Mouse (Mus musculus): ENCODE measurements around the gene Plch1. TPM values are rescaled to one million over a fixed set of nuclear protein-coding genes. Genes with fewer than 3 reads are reported as not detected.

The Plch1 gene
- polyA plus RNA-seq, 1 experiment from 2014 or later = 2.8 TPM

- H3K9ac ChIP-seq (ENCODE audit: low read length) = no peak overlapping the region
- H3K4me2 ChIP-seq (ENCODE audit: low read depth, severe bottlenecking) = no peak overlapping the region
- DNase-seq (ENCODE audit: low spot score) (no peak), ATAC-seq (ENCODE audit: insufficient number of reproducible peaks, low FRiP score, low TSS enrichment, low read depth) (no peak)
- 73% methylated on average over 10 of the region's 10 CpGs for WGBS
- no peak overlapping the region for H3K4me3 ChIP-seq (ENCODE audit: low read depth, low read length)
- no peaks in the 10 kb centered on the region for H3K27me3 ChIP-seq (ENCODE audit: control insufficient read depth, insufficient read depth, low read length)
- no peaks in the 10 kb centered on the region for H3K36me3 ChIP-seq (ENCODE audit: control insufficient read depth, insufficient read depth, low read length)
- H3K27ac ChIP-seq (replicated peaks; ENCODE audit: low read depth, low read length) = no peak overlapping the region
- H3K4me1 ChIP-seq (ENCODE audit: control insufficient read depth, insufficient read depth, low read length) = no peaks in the 10 kb centered on the region
- no peaks in the 10 kb centered on the region for H3K9me3 ChIP-seq (ENCODE audit: control insufficient read depth, low read length)
Measured at GRCm38 (mm10) chr3:63849765-63850346, 49.4 kb downstream of the Plch1 start.

DNA sequence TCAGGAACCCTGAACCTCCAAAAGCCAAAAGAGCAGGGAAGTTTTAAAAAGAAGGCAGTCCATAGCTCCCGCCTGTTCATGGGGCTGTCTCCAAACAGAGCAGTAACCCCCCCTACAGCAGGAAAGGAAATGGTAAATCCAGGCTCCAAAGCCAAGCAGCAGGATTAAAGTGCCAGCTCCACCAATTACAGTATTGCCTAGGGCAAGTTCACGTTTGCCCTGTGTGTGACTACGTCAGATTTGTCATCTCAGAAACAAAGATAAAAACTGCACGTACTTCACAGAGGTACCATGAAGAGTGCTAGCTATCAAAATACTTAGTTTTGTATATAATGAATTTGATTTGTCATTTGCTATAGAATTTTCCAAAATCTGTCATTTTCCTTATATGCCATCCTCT is 55.1 kb downstream of the Plch1 start:
- 29% methylated on average over 4 of the region's 4 CpGs for WGBS
- no peaks in the 10 kb centered on the region for H3K27me3 ChIP-seq (ENCODE audit: control insufficient read depth, insufficient read depth, low read length)
- no peaks in the 10 kb centered on the region for H3K9me3 ChIP-seq (ENCODE audit: control insufficient read depth, low read length)
- no peaks in the 10 kb centered on the region for H3K4me1 ChIP-seq (ENCODE audit: control insufficient read depth, insufficient read depth, low read length)
- ATAC-seq (ENCODE audit: insufficient number of reproducible peaks, low FRiP score, low TSS enrichment, low read depth) (no peak), DNase-seq (ENCODE audit: low spot score) (peak; percentile 41)
- no peak overlapping the region for H3K4me2 ChIP-seq (ENCODE audit: low read depth, severe bottlenecking)
- no peak overlapping the region for H3K9ac ChIP-seq (ENCODE audit: low read length)
- no peak overlapping the region for H3K27ac ChIP-seq (replicated peaks; ENCODE audit: low read depth, low read length)
- no peaks in the 10 kb centered on the region for H3K36me3 ChIP-seq (ENCODE audit: control insufficient read depth, insufficient read depth, low read length)
- no peak overlapping the region for H3K4me3 ChIP-seq (ENCODE audit: low read depth, low read length)

DNA sequence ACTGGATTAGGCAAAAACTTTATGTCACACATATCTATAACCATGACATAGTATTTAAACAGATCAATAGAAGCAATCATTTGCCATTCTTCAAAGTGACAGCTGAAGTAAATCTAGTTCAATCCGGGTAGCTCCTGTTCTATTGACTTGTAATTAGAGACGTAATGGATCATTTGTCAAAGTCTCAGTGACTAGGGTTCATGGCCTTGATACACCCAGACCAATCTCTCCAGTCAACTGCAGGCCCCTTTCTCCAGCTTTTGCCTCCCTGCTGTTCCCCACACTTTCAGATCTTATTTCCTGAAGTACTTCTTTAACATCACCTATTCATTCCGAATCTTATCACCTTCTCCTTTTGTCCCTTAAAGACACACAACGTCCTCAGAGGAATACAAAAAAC is 56.8 kb downstream of the Plch1 start:
- Histone ChIP-seq H3K36me3 (ENCODE audit: control insufficient read depth, insufficient read depth, low read length) (no peaks in the 10 kb centered on the region), H3K27me3 (ENCODE audit: control insufficient read depth, insufficient read depth, low read length) (no peaks in the 10 kb centered on the region), H3K9me3 (ENCODE audit: control insufficient read depth, low read length) (no peaks in the 10 kb centered on the region), H3K27ac (replicated peaks; ENCODE audit: low read depth, low read length) (no peak overlapping the region), H3K4me2 (ENCODE audit: low read depth, severe bottlenecking) (no peak overlapping the region), H3K4me1 (ENCODE audit: control insufficient read depth, insufficient read depth, low read length) (no peaks in the 10 kb centered on the region), H3K9ac (ENCODE audit: low read length) (no peak overlapping the region), H3K4me3 (ENCODE audit: low read depth, low read length) (no peak overlapping the region)
- no peak for DNase-seq (ENCODE audit: low spot score)
- 53% methylated on average over 4 of the region's 4 CpGs for WGBS
- no peak for ATAC-seq (ENCODE audit: insufficient number of reproducible peaks, low FRiP score, low TSS enrichment, low read depth)

GRCm38 (mm10) chr3:63837750-63838149 is 61.5 kb downstream of the Plch1 start:
- no peak for ATAC-seq (ENCODE audit: insufficient number of reproducible peaks, low FRiP score, low TSS enrichment, low read depth)
- no peak for DNase-seq (ENCODE audit: low spot score)
- H3K4me3 ChIP-seq (ENCODE audit: low read depth, low read length) = no peak overlapping the region
- no peaks in the 10 kb centered on the region for H3K27me3 ChIP-seq (ENCODE audit: control insufficient read depth, insufficient read depth, low read length)
- no peak overlapping the region for H3K4me2 ChIP-seq (ENCODE audit: low read depth, severe bottlenecking)
- H3K4me1 ChIP-seq (ENCODE audit: control insufficient read depth, insufficient read depth, low read length) = 0 out of 2 replicates have a peak, but pooled peaks cover 2% of the 10 kb centered on the region
- H3K27ac ChIP-seq (replicated peaks; ENCODE audit: low read depth, low read length) = no peak overlapping the region
- no peaks in the 10 kb centered on the region for H3K36me3 ChIP-seq (ENCODE audit: control insufficient read depth, insufficient read depth, low read length)
- H3K9me3 ChIP-seq (ENCODE audit: control insufficient read depth, low read length) = no peaks in the 10 kb centered on the region
- no peak overlapping the region for H3K9ac ChIP-seq (ENCODE audit: low read length)

GRCm38 (mm10) chr3:63836937-63837632 is 62.2 kb downstream of the Plch1 start:
- no peaks in the 10 kb centered on the region for H3K36me3 ChIP-seq (ENCODE audit: control insufficient read depth, insufficient read depth, low read length)
- H3K9ac ChIP-seq (ENCODE audit: low read length) = no peak overlapping the region
- no peaks in the 10 kb centered on the region for H3K27me3 ChIP-seq (ENCODE audit: control insufficient read depth, insufficient read depth, low read length)
- DNase-seq (ENCODE audit: low spot score) (no peak), ATAC-seq (ENCODE audit: insufficient number of reproducible peaks, low FRiP score, low TSS enrichment, low read depth) (no peak)
- H3K4me2 ChIP-seq (ENCODE audit: low read depth, severe bottlenecking) = no peak overlapping the region
- no peak overlapping the region for H3K27ac ChIP-seq (replicated peaks; ENCODE audit: low read depth, low read length)
- no peak overlapping the region for H3K4me3 ChIP-seq (ENCODE audit: low read depth, low read length)
- 82% methylated on average over 8 of the region's 8 CpGs for WGBS
- 0 out of 2 replicates have a peak, but pooled peaks cover 2% of the 10 kb centered on the region for H3K4me1 ChIP-seq (ENCODE audit: control insufficient read depth, insufficient read depth, low read length)
- no peaks in the 10 kb centered on the region for H3K9me3 ChIP-seq (ENCODE audit: control insufficient read depth, low read length)

- Histone ChIP-seq H3K27ac (replicated peaks; ENCODE audit: low read depth, low read length) (no peak overlapping the region), H3K4me3 (ENCODE audit: low read depth, low read length) (no peak overlapping the region), H3K9ac (ENCODE audit: low read length) (no peak overlapping the region), H3K4me2 (ENCODE audit: low read depth, severe bottlenecking) (no peak overlapping the region), H3K4me1 (ENCODE audit: control insufficient read depth, insufficient read depth, low read length) (0 out of 2 replicates have a peak, but pooled peaks cover 2% of the 10 kb centered on the region), H3K9me3 (ENCODE audit: control insufficient read depth, low read length) (no peaks in the 10 kb centered on the region), H3K27me3 (ENCODE audit: control insufficient read depth, insufficient read depth, low read length) (no peaks in the 10 kb centered on the region), H3K36me3 (ENCODE audit: control insufficient read depth, insufficient read depth, low read length) (no peaks in the 10 kb centered on the region)
- ATAC-seq (ENCODE audit: insufficient number of reproducible peaks, low FRiP score, low TSS enrichment, low read depth) (no peak), DNase-seq (ENCODE audit: low spot score) (no peak)
Measured at GRCm38 (mm10) chr3:63835816-63836215, 63.5 kb downstream of the Plch1 start.

- ATAC-seq (ENCODE audit: insufficient number of reproducible peaks, low FRiP score, low TSS enrichment, low read depth) = no peak
- Histone ChIP-seq H3K4me2 (ENCODE audit: low read depth, severe bottlenecking) (no peak overlapping the region), H3K9me3 (ENCODE audit: control insufficient read depth, low read length) (no peaks in the 10 kb centered on the region), H3K4me1 (ENCODE audit: control insufficient read depth, insufficient read depth, low read length) (no peaks in the 10 kb centered on the region), H3K27me3 (ENCODE audit: control insufficient read depth, insufficient read depth, low read length) (no peaks in the 10 kb centered on the region), H3K4me3 (ENCODE audit: low read depth, low read length) (no peak overlapping the region), H3K9ac (ENCODE audit: low read length) (no peak overlapping the region), H3K27ac (replicated peaks; ENCODE audit: low read depth, low read length) (no peak overlapping the region), H3K36me3 (ENCODE audit: control insufficient read depth, insufficient read depth, low read length) (no peaks in the 10 kb centered on the region)
- WGBS = 23% methylated on average over 1 of the region's 1 CpGs
- no peak for DNase-seq (ENCODE audit: low spot score)
Measured at GRCm38 (mm10) chr3:63823874-63824400, 75.3 kb downstream of the Plch1 start.

- Histone ChIP-seq H3K9me3 (ENCODE audit: control insufficient read depth, low read length) (no peaks in the 10 kb centered on the region), H3K4me1 (ENCODE audit: control insufficient read depth, insufficient read depth, low read length) (no peaks in the 10 kb centered on the region), H3K36me3 (ENCODE audit: control insufficient read depth, insufficient read depth, low read length) (no peaks in the 10 kb centered on the region), H3K9ac (ENCODE audit: low read length) (no peak overlapping the region), H3K4me2 (ENCODE audit: low read depth, severe bottlenecking) (no peak overlapping the region), H3K27ac (replicated peaks; ENCODE audit: low read depth, low read length) (no peak overlapping the region), H3K27me3 (ENCODE audit: control insufficient read depth, insufficient read depth, low read length) (no peaks in the 10 kb centered on the region), H3K4me3 (ENCODE audit: low read depth, low read length) (no peak overlapping the region)
- ATAC-seq (ENCODE audit: insufficient number of reproducible peaks, low FRiP score, low TSS enrichment, low read depth) (no peak), DNase-seq (ENCODE audit: low spot score) (no peak)
Measured at GRCm38 (mm10) chr3:63822631-63823030, 76.6 kb downstream of the Plch1 start.

All from limb, embryonic 11.5 days (tissue).